Mouse (Mus musculus) embryonic fibroblast, embryonic 13.5 days (primary cell): ENCODE data around the gene Mrgprd.

Experiments used
- CTCF ChIP-seq: IDR thresholded peaks from 2 replicates; pipeline ENCODE4 v1.5.1; 2011; ENCODE audit warnings: mild to moderate bottlenecking, control low read depth, low read length, moderate library complexity, borderline replicate concordance; ENCODE audit not compliant: insufficient read depth
- POLR2A ChIP-seq: IDR thresholded peaks from 2 replicates; pipeline ENCODE4 v1.6.1; 2011; ENCODE audit warnings: low read depth, mild to moderate bottlenecking, control low read depth, low read length, moderate library complexity

- TF ChIP-seq POLR2A (no peak), CTCF (no peak)
Measured at GRCm38 (mm10) chr7:145307636-145308035, 7.0 kb upstream of the Mrgprd start.
